Mouse (Mus musculus): ENCODE results near the gene Plxnd1. TPM values are rescaled to one million over a fixed set of nuclear protein-coding genes. Genes with fewer than 3 reads are reported as not detected.

The Plxnd1 gene
- polyA plus RNA-seq, 1 experiment, result 115 TPM

- TF ChIP-seq POLR2A (IDR thresholded peaks at IDR 0.05; ENCODE audit: extremely low read depth, insufficient read depth, low read length) (no peak), CTCF (IDR thresholded peaks at IDR 0.05; ENCODE audit: extremely low read depth, insufficient read depth, low read length) (no peak)
- no peak overlapping the region for H3K4me3 ChIP-seq (ENCODE audit: insufficient read depth, low read length)
- no peak overlapping the region for H3K27ac ChIP-seq (ENCODE audit: insufficient read depth, low read length)
- H3K4me1 ChIP-seq (ENCODE audit: control insufficient read depth, insufficient read depth, low read length), result peaks cover 7% of the 10 kb centered on the region
These were observed 74.9 kb downstream of the Plxnd1 start for GRCm38 (mm10) chr6:115919876-115920275.

- H3K27ac ChIP-seq (ENCODE audit: insufficient read depth, low read length), result no peak overlapping the region
- no peak overlapping the region for H3K4me3 ChIP-seq (ENCODE audit: insufficient read depth, low read length)
- peaks cover 15% of the 10 kb centered on the region for H3K4me1 ChIP-seq (ENCODE audit: control insufficient read depth, insufficient read depth, low read length)
- no peak for TF ChIP-seq POLR2A (IDR thresholded peaks at IDR 0.05; ENCODE audit: extremely low read depth, insufficient read depth, low read length)
These were observed 76.2 kb downstream of the Plxnd1 start for GRCm38 (mm10) chr6:115918615-115919014.

- Histone ChIP-seq H3K27ac (ENCODE audit: insufficient read depth, low read length) (0 out of 2 replicates have a peak overlapping the region, but pooled peaks have one; percentile 4), H3K4me1 (ENCODE audit: control insufficient read depth, insufficient read depth, low read length) (peaks cover 19% of the 10 kb centered on the region)
These were observed 78.2 kb downstream of the Plxnd1 start for GRCm38 (mm10) chr6:115916611-115917010.

GRCm38 (mm10) chr6:115915601-115916445 lies 79.0 kb downstream of the Plxnd1 start:
- no peak overlapping the region for H3K4me3 ChIP-seq (ENCODE audit: insufficient read depth, low read length)
- peak overlapping the region; percentile 89 for H3K27ac ChIP-seq (ENCODE audit: insufficient read depth, low read length)
- H3K4me1 ChIP-seq (ENCODE audit: control insufficient read depth, insufficient read depth, low read length), result peaks cover 20% of the 10 kb centered on the region
- no peak for TF ChIP-seq CTCF (IDR thresholded peaks at IDR 0.05; ENCODE audit: extremely low read depth, insufficient read depth, low read length)
- TF ChIP-seq POLR2A (IDR thresholded peaks at IDR 0.05; ENCODE audit: extremely low read depth, insufficient read depth, low read length), result no peak; the same call in 1 of the 2 replicates

More at GRCm38 (mm10) chr6:115916611-115917010, 78.2 kb downstream of the Plxnd1 start:
- TF ChIP-seq POLR2A (IDR thresholded peaks at IDR 0.05; ENCODE audit: extremely low read depth, insufficient read depth, low read length) (no peak), CTCF (IDR thresholded peaks at IDR 0.05; ENCODE audit: extremely low read depth, insufficient read depth, low read length) (no peak)
- no peak overlapping the region for H3K4me3 ChIP-seq (ENCODE audit: insufficient read depth, low read length)

GRCm38 (mm10) chr6:115914511-115915202 lies 80.1 kb downstream of the Plxnd1 start:
- TF ChIP-seq CTCF (IDR thresholded peaks at IDR 0.05; ENCODE audit: extremely low read depth, insufficient read depth, low read length) (no peak), POLR2A (IDR thresholded peaks at IDR 0.05; ENCODE audit: extremely low read depth, insufficient read depth, low read length) (no peak)
- Histone ChIP-seq H3K27ac (ENCODE audit: insufficient read depth, low read length) (peak overlapping the region; percentile 89), H3K4me1 (ENCODE audit: control insufficient read depth, insufficient read depth, low read length) (peaks cover 20% of the 10 kb centered on the region), H3K4me3 (ENCODE audit: insufficient read depth, low read length) (no peak overlapping the region)

GRCm38 (mm10) chr6:115913482-115913881 lies 81.3 kb downstream of the Plxnd1 start:
- no peak overlapping the region for H3K4me3 ChIP-seq (ENCODE audit: insufficient read depth, low read length)
- H3K27ac ChIP-seq (ENCODE audit: insufficient read depth, low read length), result peak overlapping the region; percentile 89
- no peak for TF ChIP-seq CTCF (IDR thresholded peaks at IDR 0.05; ENCODE audit: extremely low read depth, insufficient read depth, low read length)
- TF ChIP-seq POLR2A (IDR thresholded peaks at IDR 0.05; ENCODE audit: extremely low read depth, insufficient read depth, low read length), result no peak
- peaks cover 20% of the 10 kb centered on the region for H3K4me1 ChIP-seq (ENCODE audit: control insufficient read depth, insufficient read depth, low read length)

- Histone ChIP-seq H3K27ac (ENCODE audit: insufficient read depth, low read length) (no peak overlapping the region), H3K4me3 (ENCODE audit: insufficient read depth, low read length) (no peak overlapping the region), H3K4me1 (ENCODE audit: control insufficient read depth, insufficient read depth, low read length) (peaks cover 20% of the 10 kb centered on the region)
- TF ChIP-seq POLR2A (IDR thresholded peaks at IDR 0.05; ENCODE audit: extremely low read depth, insufficient read depth, low read length) (no peak), CTCF (IDR thresholded peaks at IDR 0.05; ENCODE audit: extremely low read depth, insufficient read depth, low read length) (no peak)
These were observed 83.0 kb downstream of the Plxnd1 start for GRCm38 (mm10) chr6:115911763-115912162.

- TF ChIP-seq CTCF (IDR thresholded peaks at IDR 0.05; ENCODE audit: extremely low read depth, insufficient read depth, low read length) (no peak), POLR2A (IDR thresholded peaks at IDR 0.05; ENCODE audit: extremely low read depth, insufficient read depth, low read length) (no peak)
- no peak overlapping the region for H3K4me3 ChIP-seq (ENCODE audit: insufficient read depth, low read length)
- H3K27ac ChIP-seq (ENCODE audit: insufficient read depth, low read length), result no peak overlapping the region
- peaks cover 13% of the 10 kb centered on the region for H3K4me1 ChIP-seq (ENCODE audit: control insufficient read depth, insufficient read depth, low read length)
These were observed 84.9 kb downstream of the Plxnd1 start for GRCm38 (mm10) chr6:115909940-115910339.

- TF ChIP-seq CTCF (IDR thresholded peaks at IDR 0.05; ENCODE audit: extremely low read depth, insufficient read depth, low read length) (no peak), POLR2A (IDR thresholded peaks at IDR 0.05; ENCODE audit: extremely low read depth, insufficient read depth, low read length) (no peak)
- Histone ChIP-seq H3K27ac (ENCODE audit: insufficient read depth, low read length) (no peak overlapping the region), H3K4me1 (ENCODE audit: control insufficient read depth, insufficient read depth, low read length) (peaks cover 9% of the 10 kb centered on the region; the same call in 1 of the 2 replicates), H3K4me3 (ENCODE audit: insufficient read depth, low read length) (no peak overlapping the region)
These were observed 85.8 kb downstream of the Plxnd1 start for GRCm38 (mm10) chr6:115909052-115909451.

Data from cortical plate, adult 2 months (tissue).